In genomic region chr15:77363578-77363977, GRCm38 (mm10) we compare ENCODE assay signal across 13 mouse cellular contexts. TPM values are rescaled to one million over a fixed set of nuclear protein-coding genes. Genes with fewer than 3 reads are reported as not detected.
DNase-seq lines count a peak whose midpoint lies in the region; ATAC-seq and TF ChIP-seq lines count a peak whose summit lies in the region.
"Had no signal": no experiment of that assay in that cellular context is flagged by ENCODE, and none has a peak within 500 bp of the region (broad histone marks: within the 10 kb centered on the region; RNA-seq: fewer than 3 reads in every experiment).

No protein-coding gene starts in this region.

- 0 out of 2 replicates have a peak overlapping the region, but pooled peaks have one; percentile 33 for H3K27ac ChIP-seq in heart, embryonic 15.5 days
- peak overlapping the region; percentile 58 for H3K27ac ChIP-seq in cortical plate, adult 2 months (ENCODE audit: insufficient read depth, low read length)
- H3K27ac ChIP-seq in forebrain, postnatal 0 days (ENCODE audit: low read depth, low read length), result peak overlapping the region; percentile 35; the same call in 1 of the 2 replicates
- H3K27ac ChIP-seq in midbrain, embryonic 14.5 days (replicated peaks; ENCODE audit: low read depth, low read length), result peak overlapping the region; percentile 71
- no peak overlapping the region for H3K27ac ChIP-seq in kidney, embryonic 15.5 days

- no peak overlapping the region for H3K4me2 ChIP-seq in heart, embryonic 15.5 days
- no peak overlapping the region for H3K4me2 ChIP-seq in forebrain, postnatal 0 days (ENCODE audit: low read depth)
- H3K4me2 ChIP-seq in midbrain, embryonic 14.5 days (ENCODE audit: low read length), result no peak overlapping the region
- H3K4me2 ChIP-seq in kidney, embryonic 15.5 days, result no peak overlapping the region

- H3K4me1 ChIP-seq in heart, embryonic 15.5 days (replicated peaks), result peaks cover 35% of the 10 kb centered on the region
- H3K4me1 ChIP-seq in cortical plate, adult 2 months (ENCODE audit: control insufficient read depth, insufficient read depth, low read length), result peaks cover 16% of the 10 kb centered on the region
- peaks cover 5% of the 10 kb centered on the region; the same call in 1 of the 2 replicates for H3K4me1 ChIP-seq in forebrain, postnatal 0 days (ENCODE audit: insufficient read depth)
- H3K4me1 ChIP-seq in midbrain, embryonic 14.5 days (ENCODE audit: control insufficient read depth, insufficient read depth, low read length), result peaks cover 38% of the 10 kb centered on the region
- H3K4me1 ChIP-seq in kidney, embryonic 15.5 days, result peaks cover 45% of the 10 kb centered on the region

- ATAC-seq in heart, embryonic 15.5 days (replicated peaks; ENCODE audit: insufficient number of reproducible peaks, insufficient read depth, low FRiP score, low read depth), result no peak
- ATAC-seq in forebrain, postnatal 0 days, result no peak
- ATAC-seq in midbrain, embryonic 14.5 days (ENCODE audit: low FRiP score, low TSS enrichment), result no peak
- no peak for ATAC-seq in kidney, embryonic 15.5 days (replicated peaks; ENCODE audit: low FRiP score)

- intact Hi-C loops in left cerebral cortex, postnatal 10 days (cut with DNase I), result no loop called here

- no peak overlapping the region for H3K4me3 ChIP-seq in heart, embryonic 15.5 days
- H3K4me3 ChIP-seq in cortical plate, adult 2 months (ENCODE audit: insufficient read depth, low read length), result no peak overlapping the region
- no peak overlapping the region for H3K4me3 ChIP-seq in forebrain, postnatal 0 days (ENCODE audit: low read depth, low read length)
- H3K4me3 ChIP-seq in midbrain, embryonic 14.5 days (replicated peaks; ENCODE audit: low read depth, low read length), result no peak overlapping the region
- no peak overlapping the region for H3K4me3 ChIP-seq in kidney, embryonic 15.5 days (replicated peaks)
- H3K4me3 ChIP-seq: erythroblast, embryonic 14.5 days had no signal

- H3K36me3 ChIP-seq in heart, embryonic 15.5 days, result no peaks in the 10 kb centered on the region
- H3K36me3 ChIP-seq in forebrain, postnatal 0 days (ENCODE audit: insufficient read depth), result no peaks in the 10 kb centered on the region
- no peaks in the 10 kb centered on the region for H3K36me3 ChIP-seq in midbrain, embryonic 14.5 days (ENCODE audit: control insufficient read depth, insufficient read depth, low read length)
- no peaks in the 10 kb centered on the region for H3K36me3 ChIP-seq in kidney, embryonic 15.5 days

- DNase-seq in heart, adult 18-20 months, result no peak
- peak; percentile 31 for DNase-seq in forebrain, postnatal 0 days
- peak; percentile 68 for DNase-seq in midbrain, embryonic 14.5 days
- no peak for DNase-seq in left cerebral cortex, postnatal 10 days (ENCODE audit: extremely low spot score in 1 of 2, low spot score in 2 of 2)
- DNase-seq in thymus, postnatal 14 days, result no peak
- DNase-seq: adrenal gland, postnatal 10 days; B cell, adult 2 months; cerebellum, adult 18-20 months; kidney, postnatal 4 days had no signal

- TF ChIP-seq POLR2A in cortical plate, adult 2 months (IDR thresholded peaks at IDR 0.05; ENCODE audit: extremely low read depth, insufficient read depth, low read length), result no peak

- H3K9me3 ChIP-seq in heart, embryonic 15.5 days (replicated peaks), result no peaks in the 10 kb centered on the region
- no peaks in the 10 kb centered on the region for H3K9me3 ChIP-seq in forebrain, postnatal 0 days (ENCODE audit: low read length)
- no peaks in the 10 kb centered on the region for H3K9me3 ChIP-seq in midbrain, embryonic 14.5 days (ENCODE audit: control insufficient read depth, low read length)
- no peaks in the 10 kb centered on the region for H3K9me3 ChIP-seq in kidney, embryonic 15.5 days (replicated peaks)

- H3K9ac ChIP-seq in heart, embryonic 15.5 days, result no peak overlapping the region
- H3K9ac ChIP-seq in forebrain, postnatal 0 days, result no peak overlapping the region
- H3K9ac ChIP-seq in midbrain, embryonic 14.5 days (replicated peaks; ENCODE audit: low read length), result no peak overlapping the region
- H3K9ac ChIP-seq in kidney, embryonic 15.5 days, result no peak overlapping the region

- no peaks in the 10 kb centered on the region for H3K27me3 ChIP-seq in heart, embryonic 15.5 days
- H3K27me3 ChIP-seq in forebrain, postnatal 0 days (ENCODE audit: insufficient read depth, low read length), result no peaks in the 10 kb centered on the region
- no peaks in the 10 kb centered on the region for H3K27me3 ChIP-seq in midbrain, embryonic 14.5 days (ENCODE audit: control insufficient read depth, insufficient read depth, low read length)
- no peaks in the 10 kb centered on the region for H3K27me3 ChIP-seq in kidney, embryonic 15.5 days

- TF ChIP-seq CTCF in cortical plate, adult 2 months (IDR thresholded peaks at IDR 0.05; ENCODE audit: extremely low read depth, insufficient read depth, low read length), result no peak
- no peak for TF ChIP-seq CTCF in forebrain, postnatal 0 days (IDR thresholded peaks at IDR 0.05; ENCODE audit: low read depth)

- 56% methylated on average over 6 of the region's 6 CpGs for WGBS in heart, embryonic 15.5 days
- 12% methylated on average over 6 of the region's 6 CpGs for WGBS in forebrain, postnatal 0 days
- 6% methylated on average over 6 of the region's 6 CpGs for WGBS in midbrain, embryonic 14.5 days
- 53% methylated on average over 6 of the region's 6 CpGs for WGBS in kidney, embryonic 15.5 days

RNA-seq across cellular contexts. Expression of gene Apol7a, which starts 35.3 kb away (rescaled TPM):
- polyA plus RNA-seq in heart, embryonic 15.5 days (2015; fragmentation: Nextera tagmentation; extraction: Ambion mirVana), result 0.14 and 0.15 TPM in 2 replicates
- under 1 TPM in 1 of 2 experiments, not detected in 1; 0.13 TPM for total RNA-seq in heart, adult 18-20 months (2021)
- 1.1 and 1.2 TPM in 2 replicates for polyA plus RNA-seq in cortical plate, adult 2 months (2012; rRNA removed)
- not detected in 2 replicates for total RNA-seq in forebrain, postnatal 0 days (2014; rRNA removed)
- not detected in 2 replicates for polyA plus RNA-seq in forebrain, postnatal 0 days (2015; fragmentation: Nextera tagmentation; extraction: Ambion mirVana)
- polyA plus RNA-seq in midbrain, embryonic 14.5 days (2014; fragmentation: Nextera tagmentation; extraction: Ambion mirVana), result not detected in 2 replicates
- 0.06 TPM in 1 of 2 replicates, not detected in the other for polyA plus RNA-seq in kidney, embryonic 15.5 days (2015; fragmentation: Nextera tagmentation; extraction: Ambion mirVana)
- total RNA-seq in left cerebral cortex, postnatal 10 days (2021), result under 1 TPM; 0.49 to 0.71 TPM
- polyA plus RNA-seq: erythroblast, embryonic 14.5 days had no signal

RNA-seq across cellular contexts. Expression of gene Apol9a, which starts 47.4 kb away (rescaled TPM):
- polyA plus RNA-seq in heart, embryonic 15.5 days (2015; fragmentation: Nextera tagmentation; extraction: Ambion mirVana), result 0.53 and 0.79 TPM in 2 replicates
- under 1 TPM; 0.30 to 0.62 TPM for total RNA-seq in heart, adult 18-20 months (2021)
- polyA plus RNA-seq in cortical plate, adult 2 months (2012; rRNA removed), result 0.40 and 0.46 TPM in 2 replicates
- 6.6 TPM in 1 of 2 replicates, not detected in the other for total RNA-seq in forebrain, postnatal 0 days (2014; rRNA removed)
- polyA plus RNA-seq in forebrain, postnatal 0 days (2015; fragmentation: Nextera tagmentation; extraction: Ambion mirVana), result 0.55 and 0.99 TPM in 2 replicates
- polyA plus RNA-seq in midbrain, embryonic 14.5 days (2014; fragmentation: Nextera tagmentation; extraction: Ambion mirVana), result not detected in 2 replicates
- 0.17 TPM in 1 of 2 replicates, not detected in the other for polyA plus RNA-seq in kidney, embryonic 15.5 days (2015; fragmentation: Nextera tagmentation; extraction: Ambion mirVana)
- under 1 TPM; 0.55 to 0.81 TPM for total RNA-seq in left cerebral cortex, postnatal 10 days (2021)
- polyA plus RNA-seq: erythroblast, embryonic 14.5 days had no signal

RNA-seq across cellular contexts. Expression of gene Rbfox2, which starts 56.8 kb away (rescaled TPM):
- polyA plus RNA-seq in heart, embryonic 15.5 days (2015; fragmentation: Nextera tagmentation; extraction: Ambion mirVana), result 54.6 and 61.2 TPM in 2 replicates
- 10 to 100 TPM; 86.5 to 90.5 TPM for total RNA-seq in heart, adult 18-20 months (2021)
- 193 and 203 TPM in 2 replicates for polyA plus RNA-seq in cortical plate, adult 2 months (2012; rRNA removed)
- total RNA-seq in forebrain, postnatal 0 days (2014; rRNA removed), result 391 and 470 TPM in 2 replicates
- 105 and 135 TPM in 2 replicates for polyA plus RNA-seq in forebrain, postnatal 0 days (2015; fragmentation: Nextera tagmentation; extraction: Ambion mirVana)
- polyA plus RNA-seq in midbrain, embryonic 14.5 days (2014; fragmentation: Nextera tagmentation; extraction: Ambion mirVana), result 195 and 282 TPM in 2 replicates
- polyA plus RNA-seq in kidney, embryonic 15.5 days (2015; fragmentation: Nextera tagmentation; extraction: Ambion mirVana), result 41.6 and 47.7 TPM in 2 replicates
- 100 to 1,000 TPM; 262 to 269 TPM for total RNA-seq in left cerebral cortex, postnatal 10 days (2021)
- polyA plus RNA-seq: erythroblast, embryonic 14.5 days had no signal

Comparison
In these comparisons a context has a peak if more than half of its experiments do, and no peak if none do; other contexts are left out.
1. DNase-seq: peak in forebrain, postnatal 0 days (single experiment) and midbrain, embryonic 14.5 days (single experiment); none in heart, adult 18-20 months (0 of 2), left cerebral cortex, postnatal 10 days (0 of 2) and thymus, postnatal 14 days (single experiment).